Mouse (Mus musculus): ENCODE measurements around the gene Sertad3.

- TF ChIP-seq KAT2A (conservative IDR thresholded peaks at IDR 0.05; ENCODE audit: low read depth, low read length) (no peak), POLR2AphosphoS5 (IDR thresholded peaks at IDR 0.05; ENCODE audit: borderline replicate concordance, low read depth, low read length) (no peak), CTCF (IDR thresholded peaks at IDR 0.05 in 2 of 3, conservative IDR thresholded peaks at IDR 0.05 in 1 of 3; ENCODE audit: control insufficient read depth in 1 of 3, insufficient read depth in 1 of 3, low read depth in 2 of 3, low read length in 3 of 3, poor library complexity in 1 of 3, severe bottlenecking in 1 of 3) (no peak), MEF2A (IDR thresholded peaks at IDR 0.05; ENCODE audit: extremely low read depth, insufficient replicate concordance, low read depth, low read length, poor library complexity, severe bottlenecking) (no peak), EP300 (IDR thresholded peaks at IDR 0.05; ENCODE audit: low read depth in 1 of 2, low read length in 2 of 2) (no peak), GATA1 (IDR thresholded peaks at IDR 0.05; ENCODE audit: low read depth, low read length) (no peak)
Observed at GRCm38 (mm10) chr7:27520599-27520998, 47.0 kb downstream of the Sertad3 start.
